Mouse (Mus musculus): ENCODE measurements around the gene Ccdc73.

DNA sequence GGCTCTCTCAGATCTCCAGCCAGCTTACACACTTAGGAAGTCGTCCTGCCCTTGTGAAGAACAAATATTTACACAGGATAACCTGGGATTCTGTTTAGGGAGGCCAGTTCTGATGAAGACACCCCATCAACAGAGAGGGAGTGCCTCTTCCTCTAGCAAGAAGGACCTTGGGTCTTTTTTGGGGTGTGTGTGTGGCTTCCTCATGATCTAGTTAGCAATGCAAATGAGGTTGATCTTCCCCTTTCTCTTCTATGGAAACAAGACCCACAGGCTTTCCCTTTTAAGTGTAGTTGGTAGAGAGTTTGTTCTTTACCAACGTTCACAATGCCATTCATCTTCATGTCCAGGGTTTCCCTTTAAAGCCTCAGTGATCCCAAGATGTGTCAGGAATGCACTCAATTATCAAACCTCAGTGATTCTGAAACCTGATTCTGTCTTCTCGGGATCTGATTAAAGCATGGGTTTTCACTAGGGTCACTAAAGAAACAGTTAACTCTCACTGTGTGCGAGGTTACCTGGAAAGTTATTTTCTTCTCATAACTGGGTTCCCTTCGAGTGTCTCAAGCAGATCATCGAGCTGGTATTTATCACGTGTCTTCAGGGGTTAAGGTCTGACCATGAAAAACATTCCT is 195.3 kb downstream of the Ccdc73 start:
- no peak for TF ChIP-seq POLR2A (IDR thresholded peaks at IDR 0.05; ENCODE audit: low read depth, low read length)
- TF ChIP-seq CTCF (IDR thresholded peaks at IDR 0.05; ENCODE audit: borderline replicate concordance, insufficient read depth, low read length): no peak

All from embryonic fibroblast, embryonic 13.5 days (primary cell).